Mouse (Mus musculus) gonadal fat pad, adult 2 months (tissue): ENCODE results near the gene Gm20869. TPM values are rescaled to one million over a fixed set of nuclear protein-coding genes. Genes with fewer than 3 reads are reported as not detected.
"Not testable (repeated sequence)": the region's sequence is repeated elsewhere in the genome, so short reads cannot be mapped to it uniquely, and the experiment has no call there.

Experiments
- DNase-seq: peaks from one replicate; pipeline ENCODE4 v3.0.0-alpha.2; 2012; ENCODE audit warnings: low read depth
- polyA plus RNA-seq: library from polyadenylated mRNA; depleted of rRNA; stranded (reverse); fragments of >200 nt; gene quantifications from 2 replicates; pipeline ENCODE4 v1.2.3, GENCODE M21; 2012; rRNA removed

Gm20869 gene
- polyA plus RNA-seq = not detected in 2 replicates

- not testable (repeated sequence) for DNase-seq
Observed at GRCm38 (mm10) chrY:71469149-71469548, at the start of gene Gm20869. Gene Gm20869 (plus strand): TSS chrY:71469449.

Other genes starting within 250 kb of the Gm20869 start
- gene Gm20870, start 222.6 kb downstream of the Gm20869 start, polyA plus RNA-seq = not detected in 2 replicates